Mouse (Mus musculus) B cell, adult 2 months (primary cell): ENCODE measurements around the gene Sco1.
"Not testable (repeated sequence)": the region's sequence is repeated elsewhere in the genome, so short reads cannot be mapped to it uniquely, and the experiment has no call there.

Experiments
- DNase-seq, 2 experiments: peaks; one replicate each; pipeline ENCODE4 v3.0.0; 2022

Gene Sco1

DNA sequence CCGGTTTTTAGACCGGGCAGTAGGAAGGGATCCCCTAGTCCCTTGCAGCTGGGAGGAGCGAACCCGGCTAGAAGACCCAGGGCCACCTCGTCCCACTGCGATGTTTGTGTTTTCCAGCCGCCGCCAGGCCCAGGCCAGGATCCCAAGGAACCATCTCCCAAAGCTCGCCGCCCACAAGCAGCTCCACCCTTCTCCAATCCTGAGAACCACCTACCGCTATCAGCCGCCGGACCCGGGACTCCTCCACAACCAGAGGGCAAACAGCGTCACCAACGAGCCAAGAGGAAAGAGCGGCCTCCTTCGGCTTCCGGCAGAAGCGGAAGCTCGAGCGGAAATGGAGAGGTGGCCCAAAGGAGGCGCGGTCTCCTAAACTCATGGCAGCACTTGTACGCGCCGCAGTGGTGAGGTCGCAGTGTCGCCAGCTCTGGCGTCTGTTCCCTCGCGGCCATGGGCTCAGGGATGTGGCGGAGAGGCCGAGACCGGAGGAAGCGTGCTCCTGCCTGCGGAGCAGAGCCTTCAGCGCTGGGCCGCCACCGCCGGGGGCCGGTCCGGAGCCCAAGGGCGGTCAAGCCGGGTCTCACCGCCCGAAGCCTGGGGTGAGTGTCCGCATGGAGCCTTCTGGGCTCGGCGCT, at the start of gene Sco1, which contains the start of gene Adprm:
Sco1 (plus strand) TSS at position 350 of the 632 bp plus-strand sequence.
Adprm (minus strand) TSS at position 274 of the 632 bp plus-strand sequence.
- DNase-seq: peak; percentile 82 to 84

DNA sequence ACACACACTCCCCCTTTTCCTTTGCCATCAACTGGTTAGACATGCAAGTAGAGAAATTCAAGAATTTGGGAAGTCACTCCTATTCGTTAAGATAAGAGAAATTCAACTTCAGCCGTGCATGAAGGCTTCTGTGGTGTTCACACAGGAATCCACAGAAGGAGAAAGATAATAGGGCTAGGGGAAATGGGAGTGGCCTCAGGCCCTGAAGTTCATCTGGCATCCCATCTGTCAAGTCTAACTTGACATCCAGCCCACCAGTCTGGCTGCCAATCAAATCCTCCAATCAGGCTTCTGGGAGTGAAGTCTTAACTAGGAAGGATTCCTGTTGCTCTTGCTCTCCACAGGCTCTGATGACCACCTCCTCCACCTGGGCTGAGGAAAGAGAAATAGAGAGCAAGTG, 49.6 kb upstream of the Sco1 start:
- DNase-seq: no peak

DNA sequence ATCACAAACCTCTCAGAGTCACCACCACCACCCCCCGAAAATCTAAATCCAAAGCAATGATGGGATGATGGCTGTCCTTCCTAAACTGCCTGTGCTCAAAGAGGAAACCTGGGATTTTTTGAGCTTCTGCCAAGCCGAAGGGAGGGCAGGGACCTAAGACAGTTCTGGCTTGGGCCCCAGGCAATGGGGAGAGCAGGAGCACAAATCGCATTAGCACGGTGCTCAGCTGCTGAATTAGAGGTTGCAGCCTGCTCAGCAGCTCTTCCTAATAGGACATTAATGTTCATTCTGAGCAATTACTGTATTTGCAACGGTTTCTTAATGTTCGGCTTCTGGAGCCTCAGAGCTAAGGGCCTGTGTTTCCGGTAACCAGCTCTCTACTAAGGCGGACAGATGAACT, 44.5 kb upstream of the Sco1 start:
- no peak for DNase-seq

DNA sequence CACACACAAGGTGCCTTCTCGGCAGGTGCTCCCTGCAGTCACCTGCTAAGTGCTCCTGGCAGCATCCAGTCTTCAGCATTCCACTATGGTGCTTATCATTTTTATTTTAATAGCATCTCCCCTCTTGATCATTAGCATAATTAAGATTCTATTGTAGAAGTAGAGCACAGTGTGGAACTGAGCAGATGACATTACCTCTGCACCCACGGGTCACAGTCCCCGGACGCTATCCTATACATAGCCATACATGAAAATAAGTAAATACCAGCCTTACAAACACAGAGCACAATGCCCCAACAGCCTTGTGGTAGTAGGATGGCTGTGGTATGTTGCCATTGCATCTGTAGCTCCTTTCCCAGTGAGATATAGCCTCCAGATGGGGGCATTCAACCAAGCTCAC, 43.9 kb upstream of the Sco1 start:
- no peak for DNase-seq

DNA sequence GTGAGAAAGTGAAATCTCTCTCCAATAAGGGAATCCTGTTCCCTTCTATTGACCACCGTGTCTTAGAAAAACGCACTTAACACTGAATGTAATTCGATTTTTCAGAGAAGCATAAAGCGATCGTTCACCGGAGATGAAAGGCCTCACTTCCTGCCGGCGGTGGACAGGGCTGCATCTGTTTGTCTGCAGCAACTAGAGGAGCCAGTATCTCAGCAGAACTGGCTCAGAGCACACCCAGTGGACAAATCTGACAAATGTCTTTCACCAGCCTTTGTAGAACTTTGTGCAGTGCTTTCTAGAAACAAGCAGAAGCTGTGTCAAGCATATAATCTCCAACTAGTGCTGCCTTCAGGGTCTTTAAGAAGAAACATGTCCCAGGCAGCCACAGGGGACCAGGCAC, 42.0 kb upstream of the Sco1 start:
- DNase-seq: no peak

DNA sequence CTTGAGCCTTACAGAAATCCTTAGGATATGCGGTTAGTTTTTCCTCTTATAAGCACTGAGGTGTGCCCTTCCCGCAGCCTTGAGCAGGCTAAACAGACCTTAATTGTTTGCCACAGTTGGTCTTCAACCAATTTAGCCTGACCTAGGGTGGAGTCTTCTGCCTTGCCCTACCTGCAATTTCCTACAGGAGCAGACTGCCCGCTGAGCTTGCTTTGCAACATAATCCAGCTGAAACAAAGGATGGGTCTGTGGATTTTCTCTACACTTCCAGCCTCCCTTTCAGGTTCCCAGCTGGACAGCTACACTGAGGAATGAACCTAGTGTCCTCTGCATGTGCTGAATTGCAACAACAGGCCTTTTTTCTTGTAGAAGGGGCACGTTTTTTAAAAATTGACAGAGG, 40.8 kb upstream of the Sco1 start:
- DNase-seq: no peak

DNA sequence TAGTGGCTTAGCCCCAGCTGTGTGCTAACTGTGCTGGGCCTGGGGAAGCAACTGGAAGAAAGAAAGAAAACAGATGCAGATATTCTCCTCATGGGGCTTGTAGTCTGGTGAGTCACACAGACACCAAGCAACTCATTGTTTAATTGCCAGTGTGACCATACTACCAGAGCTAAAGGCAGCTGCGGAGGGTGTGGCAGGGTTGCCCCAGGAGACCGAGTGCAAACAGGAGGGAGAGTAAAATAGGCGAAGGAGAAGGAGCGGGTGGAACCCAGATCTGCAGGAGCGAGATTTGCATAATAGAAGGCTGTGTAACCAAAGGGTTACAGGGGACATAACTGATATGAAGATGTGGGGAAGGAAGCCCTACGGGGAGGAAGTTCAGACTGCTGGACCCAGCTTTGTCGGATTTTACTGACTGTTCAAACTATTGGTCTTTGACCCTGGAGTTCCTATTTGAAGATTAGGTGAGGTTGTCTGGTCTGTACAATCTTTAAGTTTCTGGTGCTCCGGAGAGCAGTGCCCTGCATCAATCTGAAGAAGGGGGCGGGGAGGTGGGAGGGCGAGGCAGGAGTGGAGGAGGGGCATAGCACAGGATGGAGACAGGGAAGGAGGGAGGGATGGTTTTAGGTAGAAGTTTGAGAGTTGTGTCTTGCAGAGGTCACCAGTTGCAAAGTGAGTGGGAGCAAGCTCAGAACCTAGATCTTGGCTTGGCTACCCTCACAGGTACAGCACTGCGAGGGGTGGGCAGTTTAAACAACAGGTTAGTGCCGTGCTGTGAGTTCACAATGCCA, 34.5 kb upstream of the Sco1 start:
- no peak for DNase-seq

DNA sequence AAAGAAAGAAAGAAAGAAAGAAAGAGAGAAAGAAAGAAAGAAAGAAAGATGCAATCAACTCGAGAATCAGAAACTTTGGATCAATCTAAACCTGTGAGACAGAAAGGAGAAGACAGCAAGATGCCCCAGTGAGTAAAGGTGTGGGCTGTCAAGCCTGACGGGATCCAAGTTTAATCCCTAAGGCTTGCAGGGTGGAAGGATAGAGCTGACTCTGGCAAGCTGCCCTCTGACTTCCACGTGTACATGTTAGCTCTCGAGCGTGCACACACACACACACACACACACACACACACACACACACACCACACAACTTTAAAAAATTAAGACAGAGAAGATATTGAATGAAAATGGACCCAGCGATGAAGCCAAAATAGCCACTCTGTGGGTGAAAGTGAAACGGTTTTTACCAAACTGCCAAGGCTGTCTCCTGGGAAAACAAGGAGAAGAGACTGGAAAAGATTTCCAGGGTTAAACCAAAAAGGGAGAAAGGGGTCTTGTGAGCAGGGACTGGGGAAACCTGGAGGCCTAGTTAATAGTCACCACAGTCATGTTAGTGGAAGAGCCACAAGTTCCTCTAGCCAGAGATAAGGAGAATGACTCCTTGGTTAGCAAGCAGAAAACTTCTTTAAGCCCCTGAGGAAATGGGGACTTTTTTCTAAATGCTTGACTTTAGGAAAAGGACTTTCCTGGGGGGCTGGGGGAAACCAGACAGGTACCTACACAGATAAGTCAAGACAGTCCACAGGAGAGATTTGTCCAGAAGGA, 32.6 kb upstream of the Sco1 start:
- DNase-seq: no peak

DNA sequence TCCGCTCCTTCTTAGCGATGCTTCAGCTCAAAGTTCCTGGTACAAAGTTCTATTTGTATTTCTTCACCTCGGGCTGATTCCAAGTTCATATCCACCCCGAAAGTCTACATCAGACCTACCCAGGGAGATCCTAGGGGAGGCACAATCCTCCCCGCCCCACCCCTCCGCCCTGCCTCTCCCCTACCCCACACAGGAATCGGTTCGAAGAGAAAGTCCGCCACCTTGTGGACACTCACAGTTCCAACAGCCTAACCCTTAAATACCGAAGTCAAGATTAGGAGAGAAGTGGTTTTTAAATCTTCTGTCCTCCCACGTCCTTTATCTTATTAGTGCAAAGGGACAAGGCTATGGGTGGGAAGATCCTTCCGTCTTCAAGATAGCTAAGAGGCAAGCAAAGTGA, 31.5 kb upstream of the Sco1 start:
- peak; percentile 68 to 69 for DNase-seq

DNA sequence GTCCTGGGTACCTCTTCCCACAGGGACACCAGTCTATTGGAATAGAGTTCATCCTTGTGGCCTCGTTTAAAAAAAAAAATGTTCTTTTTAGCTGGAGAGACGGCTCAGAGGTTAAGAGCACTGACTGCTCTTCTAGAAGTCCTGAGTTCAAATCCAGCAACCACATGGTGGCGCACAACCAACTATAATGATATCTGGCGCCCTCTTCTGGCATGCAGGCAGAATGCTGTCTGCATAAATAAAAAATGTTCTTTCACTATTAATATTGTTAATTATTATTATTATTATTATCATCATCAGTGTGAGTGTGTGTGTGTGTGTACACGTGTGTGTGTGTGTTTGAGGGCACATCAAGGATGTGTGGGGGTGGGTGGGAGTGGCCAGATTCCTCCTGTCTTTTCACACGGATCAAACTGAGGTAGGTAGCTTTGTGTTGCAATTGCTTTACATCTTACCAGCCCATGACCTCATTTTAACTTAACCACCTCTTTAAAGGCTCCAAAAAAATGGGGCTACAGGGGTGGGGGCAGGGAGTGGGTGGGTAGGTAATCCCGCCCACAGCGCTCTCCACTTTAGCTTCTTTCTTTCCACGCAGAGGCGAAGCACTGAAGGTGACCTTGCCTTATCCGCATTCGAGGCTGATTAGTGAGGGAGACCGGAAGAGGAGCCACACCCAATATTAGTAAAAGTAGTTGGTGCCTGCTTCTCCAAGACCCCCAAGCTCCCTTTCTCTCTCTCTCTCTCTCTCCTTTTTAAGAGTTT, 29.9 kb upstream of the Sco1 start:
- DNase-seq: peak; percentile 39 to 42

DNA sequence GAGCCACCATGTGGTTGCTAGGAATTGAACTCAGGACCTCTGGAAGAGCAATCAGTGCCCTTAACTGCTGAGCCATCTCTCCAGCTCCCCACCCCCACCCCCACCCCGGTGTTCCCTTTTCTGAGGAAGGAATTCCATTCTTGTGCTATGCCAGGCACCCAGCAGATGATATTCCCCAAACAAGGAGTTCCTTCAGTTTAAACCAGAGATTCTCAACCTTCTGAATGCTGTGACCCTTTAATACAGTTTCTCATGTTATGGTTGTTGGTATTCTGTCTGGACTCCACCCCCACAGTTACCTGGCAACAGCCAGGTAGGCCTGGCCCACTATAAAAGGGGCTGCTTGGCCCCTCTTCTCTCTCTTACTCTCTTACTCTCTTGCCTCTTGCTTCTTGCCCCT, 29.3 kb upstream of the Sco1 start:
- DNase-seq: not testable (repeated sequence)

DNA sequence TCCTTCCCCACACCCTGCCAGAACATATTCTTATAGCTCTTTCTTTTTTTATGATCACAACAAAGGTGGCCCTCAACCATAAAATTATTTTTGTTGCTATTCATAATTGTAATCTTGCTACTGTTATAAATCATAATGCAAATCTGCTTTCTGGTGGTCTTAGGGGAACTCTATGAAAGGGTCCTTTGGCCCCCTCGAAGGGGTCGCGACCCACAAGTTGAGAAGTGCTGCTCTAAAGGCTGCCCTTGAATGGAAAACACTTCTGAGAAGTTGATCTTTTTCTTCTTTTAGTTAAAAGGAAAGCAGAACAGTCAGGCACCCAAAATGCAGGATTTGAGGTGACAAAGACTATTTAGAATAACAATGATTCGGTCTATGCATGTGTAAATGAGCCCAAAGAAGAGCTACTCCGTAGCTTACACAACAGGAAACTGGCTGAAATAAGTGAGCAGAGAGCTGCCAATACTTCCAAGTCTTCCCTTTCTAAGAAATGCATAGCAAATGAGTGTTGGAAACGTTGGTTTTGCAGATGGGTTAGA, 28.6 kb upstream of the Sco1 start:
- DNase-seq: no peak

DNA sequence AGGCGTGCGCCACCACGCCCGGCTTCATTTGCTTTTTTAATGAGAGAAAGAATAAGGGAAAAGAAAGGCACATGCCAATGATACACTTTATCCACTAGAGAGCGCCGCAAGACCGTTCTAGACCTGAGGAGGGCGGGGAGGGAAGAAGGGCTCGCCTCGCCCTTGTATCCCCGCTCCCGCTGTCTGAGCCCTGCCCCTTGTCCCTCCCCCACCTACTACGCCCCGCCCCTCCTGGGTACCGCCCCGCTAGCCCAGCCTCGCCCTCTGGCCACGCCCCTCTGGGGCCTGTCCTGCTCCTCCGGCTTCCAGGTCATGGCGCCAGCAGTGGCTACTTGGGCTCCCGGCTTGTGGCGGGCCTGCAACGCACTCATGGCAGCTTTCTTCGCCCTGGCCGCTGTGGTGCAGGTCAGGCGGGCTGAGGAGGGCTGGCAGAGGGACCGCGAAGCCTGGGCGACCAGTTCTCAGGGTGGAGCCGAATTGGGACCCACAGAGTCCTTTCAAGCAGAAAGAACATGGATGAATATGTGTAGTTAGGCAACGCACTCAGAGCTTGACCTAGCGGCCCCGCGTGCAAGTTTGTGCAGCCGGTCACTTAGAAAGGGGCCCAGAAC, 27.5 kb upstream of the Sco1 start, which contains the start of gene Tmem220:
Tmem220 (plus strand) TSS at position 288 of the 611 bp plus-strand sequence.
- DNase-seq: peak; percentile 92

DNA sequence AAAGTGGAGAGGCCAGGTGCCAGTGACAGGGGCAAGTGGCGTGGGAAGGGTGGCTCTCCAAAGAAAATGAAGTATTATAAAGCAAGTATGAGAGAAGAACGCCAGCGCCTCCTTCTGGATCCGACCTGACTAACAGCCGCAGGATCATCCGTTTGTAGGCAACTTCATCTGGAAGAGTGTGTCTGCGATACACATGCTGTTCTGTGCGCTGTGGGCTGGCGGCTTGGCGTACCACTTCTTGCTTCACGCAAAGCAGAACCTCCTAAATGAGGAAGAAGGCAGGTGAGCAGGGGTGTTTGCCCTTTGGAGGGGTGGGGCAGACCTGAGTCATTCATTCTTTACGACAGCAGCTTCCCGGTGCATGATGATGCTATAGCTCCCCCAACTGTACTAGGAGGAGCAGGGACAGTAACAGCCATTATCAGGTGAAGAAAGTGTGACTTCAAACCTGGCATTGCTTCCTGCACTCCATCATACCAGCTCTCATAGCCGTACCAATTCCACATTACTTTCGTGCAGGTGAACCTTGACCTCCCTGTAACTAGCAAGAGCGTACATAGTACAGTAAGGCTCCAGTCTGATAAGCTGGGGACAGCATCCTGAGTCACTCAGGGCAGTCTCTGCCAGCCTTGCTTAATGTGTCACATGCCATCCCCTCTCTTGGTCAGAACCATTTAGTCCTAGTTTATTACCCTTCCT, 21.4 kb upstream of the Sco1 start:
- DNase-seq: no peak

DNA sequence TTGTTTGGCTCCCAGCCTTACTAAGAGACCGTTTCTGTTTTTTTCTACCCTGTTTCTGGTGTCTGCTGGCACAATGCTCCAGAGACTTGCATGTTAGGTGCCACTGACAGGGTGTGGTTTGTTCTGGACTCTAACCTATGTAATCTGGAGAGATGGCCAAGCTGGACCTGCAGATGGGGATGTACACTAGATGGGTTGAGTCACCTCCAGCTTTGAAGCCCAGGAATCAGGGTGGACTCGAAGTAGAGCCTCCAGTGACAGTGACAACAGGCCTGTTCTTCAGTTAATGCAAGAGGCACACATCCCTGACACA, 20.9 kb upstream of the Sco1 start:
- DNase-seq: no peak

DNA sequence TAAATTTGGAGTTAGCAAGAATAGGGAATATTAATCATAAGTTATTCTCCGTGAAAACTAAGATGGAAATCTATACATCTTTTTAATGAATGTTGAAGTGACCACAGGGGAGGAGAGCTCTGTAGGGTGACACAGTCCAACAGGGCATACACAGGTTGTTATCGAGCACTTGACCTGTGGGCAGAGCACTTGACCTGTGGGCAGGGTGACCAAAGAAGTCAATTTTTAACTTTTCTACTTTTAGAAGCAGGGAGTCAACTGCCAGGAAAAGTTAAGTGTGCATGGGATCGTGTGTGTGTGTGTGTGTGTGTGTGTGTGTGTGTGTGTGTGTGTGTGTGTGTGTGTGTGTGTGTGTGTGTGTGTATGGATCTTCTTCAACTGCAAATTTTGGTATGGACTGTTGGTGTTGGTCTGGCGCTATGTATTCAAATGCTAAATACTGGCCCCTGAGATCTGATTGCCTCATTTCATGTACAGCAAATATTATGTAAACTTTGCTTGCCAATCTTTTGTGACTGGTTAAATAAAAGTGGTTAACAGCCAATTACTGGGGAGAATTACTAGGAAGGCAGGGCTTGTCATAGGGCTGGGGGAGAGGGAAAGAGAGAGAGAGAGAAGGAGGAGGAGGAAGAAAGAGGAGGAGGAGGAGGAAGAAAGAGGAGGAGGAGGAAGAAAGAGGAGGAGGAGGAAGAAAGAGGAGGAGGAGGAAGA, 17.5 kb upstream of the Sco1 start:
- DNase-seq: no peak

DNA sequence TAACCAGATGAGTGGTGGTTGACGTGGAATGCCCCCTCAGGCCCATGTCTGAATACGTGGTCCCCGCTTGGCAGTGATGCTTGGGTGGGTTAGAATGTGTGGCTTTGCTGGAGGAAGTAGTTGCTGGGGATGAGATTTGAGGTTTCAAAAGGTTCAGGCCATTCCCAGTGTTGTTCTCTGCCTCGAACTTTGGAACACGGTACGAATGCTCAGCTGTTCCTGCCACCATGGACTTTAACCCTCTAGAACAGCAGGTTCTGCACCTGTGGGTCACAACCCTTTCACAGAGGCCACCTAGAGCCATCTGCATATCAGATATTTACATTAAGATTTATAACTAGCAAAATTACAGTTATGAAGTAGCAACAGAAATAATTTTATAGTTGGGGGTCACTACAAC, 16.2 kb upstream of the Sco1 start:
- DNase-seq: no peak

DNA sequence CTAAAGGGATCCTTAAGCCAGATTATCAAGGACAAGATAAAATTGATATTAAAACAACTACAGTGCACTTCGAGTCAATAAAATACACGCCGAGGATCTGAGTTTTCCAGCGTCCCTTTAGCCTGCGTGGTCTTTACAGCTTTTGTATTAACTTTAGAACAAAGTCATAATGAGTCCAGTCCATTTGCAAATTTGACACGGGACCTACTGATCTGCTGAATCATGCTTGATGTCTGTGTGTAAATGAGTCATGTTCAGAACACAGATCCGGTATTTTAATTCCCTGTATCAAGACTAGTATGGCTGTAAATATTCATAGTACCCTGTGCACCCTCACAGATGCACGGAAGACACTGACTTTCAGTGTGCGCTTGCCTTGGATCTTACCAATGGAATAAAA, 15.6 kb upstream of the Sco1 start:
- DNase-seq: no peak

DNA sequence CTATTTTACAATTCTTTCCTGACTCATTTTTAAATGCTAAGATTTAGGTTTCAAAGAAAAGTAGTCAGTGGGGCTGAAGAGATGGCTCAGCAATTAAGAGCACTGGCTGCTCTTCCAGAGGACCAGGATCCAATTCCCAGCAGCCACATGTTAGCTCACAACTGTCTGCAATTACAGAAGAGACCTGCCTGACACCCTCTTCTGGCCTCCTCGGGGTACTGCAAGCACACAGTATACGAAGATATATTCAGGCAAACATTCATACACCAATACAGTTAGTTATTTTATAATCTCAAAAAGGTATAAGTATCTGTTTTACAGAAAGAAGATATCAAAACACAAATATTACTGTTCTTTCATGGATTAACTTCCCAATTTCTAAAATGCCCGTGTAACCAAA, 12.7 kb upstream of the Sco1 start:
- peak in 1 of 2 experiments; percentile 12 for DNase-seq

DNA sequence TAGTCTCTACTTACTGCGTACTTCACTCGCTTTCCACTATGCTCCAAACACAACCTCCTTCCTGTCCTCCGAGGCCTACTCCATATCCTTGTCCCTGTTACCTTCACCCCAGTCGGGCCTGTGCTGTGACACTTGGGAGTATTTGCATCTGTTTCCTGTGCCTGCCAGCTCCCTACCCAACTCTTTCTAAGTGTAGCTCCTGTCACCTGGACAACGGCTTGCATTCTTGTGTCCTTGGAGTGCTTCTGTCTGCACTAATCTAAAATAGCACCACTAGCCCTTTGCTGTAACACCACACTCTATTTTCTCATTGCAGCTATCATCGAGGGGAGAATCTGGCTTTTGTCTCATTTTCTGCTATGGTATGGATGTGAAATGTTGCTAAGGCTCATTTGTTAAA, 12.0 kb upstream of the Sco1 start:
- no peak for DNase-seq

DNA sequence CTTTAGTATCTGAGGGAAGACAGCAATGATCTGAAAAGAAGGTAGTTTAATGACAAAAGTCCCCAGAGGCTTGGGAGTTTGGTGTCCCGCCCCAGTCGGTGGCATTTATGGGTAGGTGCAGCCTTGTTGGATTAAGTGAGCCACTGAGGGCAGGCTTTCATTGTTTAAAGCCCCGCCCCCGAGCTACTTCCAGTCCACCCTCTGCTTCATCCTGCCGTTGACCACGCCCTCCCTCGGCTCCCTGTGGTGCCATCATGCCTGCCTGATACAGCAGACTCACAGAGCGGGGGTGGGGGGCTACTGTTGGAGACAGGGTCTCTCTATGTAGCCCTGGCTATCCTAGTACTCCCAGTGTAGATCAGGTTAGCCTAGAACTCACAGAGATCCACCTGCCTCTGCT, 9.5 kb upstream of the Sco1 start:
- no peak for DNase-seq
